13 mouse cellular contexts compared by ENCODE assay signal in genomic region chr10:12975461-12975860, GRCm38 (mm10).
"Had no signal": no experiment of that assay in that cellular context is flagged by ENCODE, and none has a peak within 500 bp of the region (broad histone marks: within the 10 kb centered on the region; RNA-seq: fewer than 3 reads in every experiment).

No protein-coding gene starts in this region.

- H3K9ac ChIP-seq: limb, embryonic 13.5 days; liver, embryonic 15.5 days; lung, embryonic 14.5 days; midbrain, embryonic 12.5 days had no signal

- H3K9me3 ChIP-seq: limb, embryonic 13.5 days; liver, embryonic 15.5 days; midbrain, embryonic 12.5 days had no signal

- H3K4me3 ChIP-seq: limb, embryonic 13.5 days; liver, embryonic 15.5 days; midbrain, embryonic 12.5 days had no signal

- H3K4me1 ChIP-seq: limb, embryonic 13.5 days; midbrain, embryonic 12.5 days had no signal

- H3K27me3 ChIP-seq: limb, embryonic 13.5 days; liver, embryonic 15.5 days; midbrain, embryonic 12.5 days had no signal

- H3K36me3 ChIP-seq: limb, embryonic 13.5 days; liver, embryonic 15.5 days; midbrain, embryonic 12.5 days had no signal

- H3K4me2 ChIP-seq: limb, embryonic 13.5 days; liver, embryonic 15.5 days; lung, embryonic 14.5 days; midbrain, embryonic 12.5 days had no signal

- DNase-seq: kidney, adult 8-10 months; kidney, postnatal 25 days; left cerebral cortex, postnatal 4 days; lung, embryonic 14.5 days; lung, postnatal 10 days; lung, postnatal 4 days; thymus, adult 18-20 months; thymus, postnatal 14 days had no signal

- H3K27ac ChIP-seq: limb, embryonic 13.5 days; liver, embryonic 15.5 days; midbrain, embryonic 12.5 days had no signal

- ATAC-seq: intestine, postnatal 0 days; midbrain, embryonic 16.5 days had no signal
